Mouse (Mus musculus) CH12.LX (cell line): ENCODE data around the gene Ube2t.

Source experiments
- MAFK ChIP-seq: IDR thresholded peaks from 2 replicates; pipeline ENCODE4 v1.6.1; 2011; ENCODE audit warnings: low read length, improper control_type of control experiment; ENCODE audit not compliant: insufficient replicate concordance
- MAX ChIP-seq: IDR thresholded peaks from 2 replicates; pipeline ENCODE4 v1.6.1; 2011; ENCODE audit warnings: low read length, improper control_type of control experiment
- MAZ ChIP-seq: IDR thresholded peaks from 2 replicates; pipeline ENCODE4 v1.6.1; 2012; ENCODE audit warnings: low read depth, mild to moderate bottlenecking, inconsistent platforms, low read length, improper control_type of control experiment, moderate library complexity
- UBTF ChIP-seq: IDR thresholded peaks from 2 replicates; pipeline ENCODE4 v1.6.1; 2012; ENCODE audit warnings: low read depth, mild to moderate bottlenecking, inconsistent platforms, low read length, improper control_type of control experiment, moderate library complexity

DNA sequence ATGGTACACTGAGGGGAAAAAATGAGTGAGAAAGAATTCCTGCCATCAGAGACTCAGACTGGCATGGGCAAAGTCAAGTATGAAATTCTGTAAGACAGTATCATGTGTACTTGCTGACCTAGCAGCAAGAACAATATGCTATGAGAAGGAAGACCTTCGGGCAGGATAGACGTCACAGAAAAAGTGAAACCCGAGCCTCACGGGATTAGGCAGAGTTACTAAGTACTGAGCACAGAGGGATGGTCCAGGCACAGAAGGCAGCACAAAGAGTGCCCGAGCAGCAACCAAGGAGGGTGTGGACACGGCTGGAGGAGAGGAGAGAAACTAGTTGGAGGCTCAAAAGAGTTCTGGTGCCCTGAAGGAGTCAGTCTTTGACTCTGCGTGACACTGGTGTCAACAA lies 29.9 kb upstream of the Ube2t start:
- TF ChIP-seq MAZ (no peak), UBTF (no peak), MAX (no peak), MAFK (no peak)
